Mouse (Mus musculus) urinary bladder, postnatal 25 days (tissue): Measurements from ENCODE around the gene Ramp1.

ENCODE experiments used
- DNase-seq: peaks from one replicate; pipeline ENCODE4 v3.0.0; 2022; ENCODE audit warnings: low spot score

Gene Ramp1

GRCm38 (mm10) chr1:91239800-91240199 lies 60.2 kb downstream of the Ramp1 start:
- DNase-seq, result no peak

GRCm38 (mm10) chr1:91240685-91241084 lies 61.1 kb downstream of the Ramp1 start:
- DNase-seq, result peak; percentile 18

- no peak for DNase-seq
Measured at GRCm38 (mm10) chr1:91241249-91241648, 61.6 kb downstream of the Ramp1 start.

- no peak for DNase-seq
Measured at GRCm38 (mm10) chr1:91248242-91248641, 68.6 kb downstream of the Ramp1 start.

GRCm38 (mm10) chr1:91248970-91249369 lies 69.3 kb downstream of the Ramp1 start:
- DNase-seq, result no peak

GRCm38 (mm10) chr1:91249564-91250414 lies 70.2 kb downstream of the Ramp1 start, which contains the start of gene Ube2f:
Gene Ube2f, plus strand, starts transcription at chr1:91250304.
- DNase-seq, result peak; percentile 82

- peak; percentile 20 for DNase-seq
Measured at GRCm38 (mm10) chr1:91250415-91251147, 71.0 kb downstream of the Ramp1 start.

- no peak for DNase-seq
Measured at GRCm38 (mm10) chr1:91251148-91251650, 71.6 kb downstream of the Ramp1 start.

GRCm38 (mm10) chr1:91251927-91252326 lies 72.3 kb downstream of the Ramp1 start:
- DNase-seq, result no peak

- no peak for DNase-seq
Measured at GRCm38 (mm10) chr1:91257918-91258317, 78.3 kb downstream of the Ramp1 start.

GRCm38 (mm10) chr1:91259794-91260193 lies 80.2 kb downstream of the Ramp1 start:
- DNase-seq, result no peak

- no peak for DNase-seq
Measured at GRCm38 (mm10) chr1:91262508-91262907, 82.9 kb downstream of the Ramp1 start.

- no peak for DNase-seq
Measured at GRCm38 (mm10) chr1:91272260-91272659, 92.6 kb downstream of the Ramp1 start.
